Mouse (Mus musculus) embryonic fibroblast, embryonic 13.5 days (primary cell): ENCODE measurements around the gene Myrf.

Source experiments
- CTCF ChIP-seq: IDR thresholded peaks from 2 replicates; pipeline ENCODE4 v1.5.1; 2011; ENCODE audit warnings: mild to moderate bottlenecking, control low read depth, low read length, moderate library complexity, borderline replicate concordance; ENCODE audit not compliant: insufficient read depth
- POLR2A ChIP-seq: IDR thresholded peaks from 2 replicates; pipeline ENCODE4 v1.6.1; 2011; ENCODE audit warnings: low read depth, mild to moderate bottlenecking, control low read depth, low read length, moderate library complexity

DNA sequence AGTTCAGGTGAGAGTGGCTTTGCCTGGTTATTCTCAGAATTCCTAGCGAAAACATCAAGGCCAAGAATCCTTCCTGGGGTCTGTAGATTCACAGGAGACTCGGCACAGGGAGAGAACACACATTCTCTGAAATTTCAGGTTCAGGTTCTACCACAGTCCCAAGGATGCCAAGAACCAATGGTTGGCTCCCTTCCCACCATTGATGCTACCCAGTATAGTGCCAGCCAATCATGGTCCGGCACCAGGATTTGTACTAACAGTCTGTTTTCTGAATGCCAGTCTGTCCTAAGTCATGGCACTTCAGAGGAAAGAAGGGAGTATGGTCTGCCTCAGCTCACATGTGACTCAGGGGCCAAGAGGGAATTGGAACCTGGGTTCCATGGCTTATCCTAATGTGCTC is 54.7 kb downstream of the Myrf start:
- TF ChIP-seq POLR2A (no peak), CTCF (no peak)
